Mouse (Mus musculus) MEL (cell line): ENCODE data around the gene Gstm2. TPM values are rescaled to one million over a fixed set of nuclear protein-coding genes. Genes with fewer than 3 reads are reported as not detected.
"Not testable (repeated sequence)": the region's sequence is repeated elsewhere in the genome, so short reads cannot be mapped to it uniquely, and the experiment has no call there.

Experiments used
- DNase-seq: peaks from one replicate; pipeline ENCODE4 v3.0.0; 2011; ENCODE audit warnings: low read depth, low spot score
- H3K27ac ChIP-seq: 2 replicates; pipeline ENCODE4 v1.5.1; 2012; ENCODE audit warnings: low read depth, mild to moderate bottlenecking, control low read depth, low read length, moderate library complexity; ENCODE audit not compliant: control insufficient read depth
- H3K27me3 ChIP-seq, 2 experiments: fragments of 150-350 bp in 1 of 2; sonication (generic) in 1 of 2; 2 replicates each; pipeline ENCODE4 v1.6.1; 2012; ENCODE audit warnings: low read length in 2 of 2, mild to moderate bottlenecking in 2 of 2, improper control_type of control experiment in 1 of 2, moderate library complexity in 1 of 2; ENCODE audit not compliant: insufficient read depth in 2 of 2, control insufficient read depth in 1 of 2
- H3K36me3 ChIP-seq, 2 experiments: 2 replicates each; pipeline ENCODE4 v1.6.1; 2012 to 2014; ENCODE audit warnings: low read length in 2 of 2, improper control_type of control experiment in 1 of 2, inconsistent platforms in 1 of 2, mild to moderate bottlenecking in 1 of 2; ENCODE audit not compliant: insufficient read depth in 2 of 2, control insufficient read depth in 1 of 2
- H3K4me1 ChIP-seq, 2 experiments: fragments of 150-350 bp in 1 of 2; sonication (generic) in 1 of 2; 2 replicates each; pipeline ENCODE4 v1.6.1; 2012; ENCODE audit warnings: low read length in 2 of 2, improper control_type of control experiment in 1 of 2, mild to moderate bottlenecking in 1 of 2; ENCODE audit not compliant: insufficient read depth in 2 of 2, control insufficient read depth in 1 of 2
- H3K4me3 ChIP-seq, 2 experiments: fragments of 150-350 bp in 1 of 2; sonication (generic) in 1 of 2; 2 replicates each; pipeline ENCODE4 v1.5.1; 2012; ENCODE audit warnings: low read depth in 2 of 2, low read length in 2 of 2, mild to moderate bottlenecking in 2 of 2, moderate library complexity in 2 of 2, control low read depth in 1 of 2, improper control_type of control experiment in 1 of 2; ENCODE audit not compliant: control insufficient read depth in 1 of 2, insufficient read depth in 1 of 2
- H3K79me2 ChIP-seq: 2 replicates; pipeline ENCODE4 v1.6.1; 2012; ENCODE audit warnings: mild to moderate bottlenecking, low read length, moderate library complexity; ENCODE audit not compliant: control insufficient read depth, poor library complexity, insufficient read depth
- H3K9ac ChIP-seq: 2 replicates; pipeline ENCODE4 v1.6.1; 2012; ENCODE audit warnings: low read depth, mild to moderate bottlenecking, control low read depth, low read length, moderate library complexity; ENCODE audit not compliant: control insufficient read depth, poor library complexity, severe bottlenecking
- H3K9me3 ChIP-seq: fragments of 150-350 bp; sonication (generic); replicated peaks from 2 replicates; pipeline ENCODE4 v1.6.1; 2012; ENCODE audit warnings: mild to moderate bottlenecking, low read length, improper control_type of control experiment, moderate library complexity; ENCODE audit not compliant: insufficient read depth
- BHLHE40 ChIP-seq: IDR thresholded peaks from 2 replicates; pipeline ENCODE4 v1.6.1; 2012; ENCODE audit warnings: low read depth, mild to moderate bottlenecking, inconsistent platforms, low read length, improper control_type of control experiment, borderline replicate concordance
- CTCF ChIP-seq, 3 experiments: IDR thresholded peaks in 2 of 3; conservative IDR thresholded peaks in 1 of 3; 2 replicates each; pipeline ENCODE4 v1.5.1; 2011 to 2012; ENCODE audit warnings: low read length in 3 of 3, low read depth in 2 of 3, mild to moderate bottlenecking in 2 of 3, improper control_type of control experiment in 1 of 3, inconsistent platforms in 1 of 3, mixed read lengths in 1 of 3, moderate library complexity in 1 of 3; ENCODE audit not compliant: control insufficient read depth in 1 of 3, insufficient read depth in 1 of 3, poor library complexity in 1 of 3, severe bottlenecking in 1 of 3
- ELF1 ChIP-seq: IDR thresholded peaks from 2 replicates; pipeline ENCODE4 v1.6.1; 2014; ENCODE audit warnings: low read depth, mild to moderate bottlenecking, inconsistent platforms, low read length, improper control_type of control experiment, moderate library complexity
- ETS1 ChIP-seq: IDR thresholded peaks from 2 replicates; pipeline ENCODE4 v1.6.1; 2012; ENCODE audit warnings: low read depth, mild to moderate bottlenecking, inconsistent platforms, low read length, improper control_type of control experiment, moderate library complexity
- GATA1 ChIP-seq: IDR thresholded peaks from 2 replicates; pipeline ENCODE4 v1.6.1; 2011; ENCODE audit warnings: low read depth, low read length, improper control_type of control experiment
- KAT2A ChIP-seq: conservative IDR thresholded peaks from 2 replicates; pipeline ENCODE4 v1.6.1; 2012; ENCODE audit warnings: low read depth, low read length, improper control_type of control experiment, inconsistent platforms
- MAFK ChIP-seq: IDR thresholded peaks from 2 replicates; pipeline ENCODE4 v1.6.1; 2011; ENCODE audit warnings: low read depth, mild to moderate bottlenecking, low read length, improper control_type of control experiment, borderline replicate concordance
- MAZ ChIP-seq: IDR thresholded peaks from 2 replicates; pipeline ENCODE4 v1.6.1; 2012; ENCODE audit warnings: low read depth, mild to moderate bottlenecking, inconsistent platforms, low read length, improper control_type of control experiment
- MXI1 ChIP-seq: IDR thresholded peaks from 2 replicates; pipeline ENCODE4 v1.6.1; 2011; ENCODE audit warnings: mild to moderate bottlenecking, low read depth, low read length, improper control_type of control experiment
- POLR2A ChIP-seq, 2 experiments: IDR thresholded peaks; 2 replicates each; pipeline ENCODE4 v1.6.1; 2011 to 2012; ENCODE audit warnings: low read length in 2 of 2, mild to moderate bottlenecking in 2 of 2, control low read depth in 1 of 2, improper control_type of control experiment in 1 of 2, low read depth in 1 of 2, moderate library complexity in 1 of 2; ENCODE audit not compliant: control insufficient read depth in 1 of 2, insufficient read depth in 1 of 2, poor library complexity in 1 of 2
- POLR2AphosphoS2 ChIP-seq: IDR thresholded peaks from 2 replicates; pipeline ENCODE4 v1.6.1; 2011; ENCODE audit warnings: low read length, improper control_type of control experiment
- POLR2AphosphoS5 ChIP-seq: IDR thresholded peaks from 2 replicates; pipeline ENCODE4 v1.6.1; 2012; ENCODE audit warnings: low read depth, borderline replicate concordance, mild to moderate bottlenecking, inconsistent platforms, low read length, moderate library complexity, mixed read lengths
- RAD21 ChIP-seq: IDR thresholded peaks from 2 replicates; pipeline ENCODE4 v1.6.1; 2011; ENCODE audit warnings: mild to moderate bottlenecking, low read depth, low read length, improper control_type of control experiment
- RCOR1 ChIP-seq: IDR thresholded peaks from 2 replicates; pipeline ENCODE4 v1.6.1; 2012; ENCODE audit warnings: low read depth, mild to moderate bottlenecking, inconsistent platforms, low read length, improper control_type of control experiment
- SIN3A ChIP-seq: IDR thresholded peaks from 2 replicates; pipeline ENCODE4 v1.6.1; 2012; ENCODE audit warnings: low read length, improper control_type of control experiment, inconsistent platforms
- SMC3 ChIP-seq: IDR thresholded peaks from 2 replicates; pipeline ENCODE4 v1.6.1; 2011; ENCODE audit warnings: low read depth, low read length, improper control_type of control experiment
- TBP ChIP-seq: IDR thresholded peaks from 2 replicates; pipeline ENCODE4 v1.8.0; 2011; ENCODE audit warnings: low read depth, low read length, improper control_type of control experiment
- USF1 ChIP-seq: IDR thresholded peaks from 2 replicates; pipeline ENCODE4 v1.6.1; 2014; ENCODE audit warnings: low read depth, mild to moderate bottlenecking, inconsistent platforms, low read length, improper control_type of control experiment, moderate library complexity
- USF2 ChIP-seq, 2 experiments: IDR thresholded peaks; 2 replicates each; pipeline ENCODE4 v1.6.1; 2011 to 2012; ENCODE audit warnings: improper control_type of control experiment in 2 of 2, low read length in 2 of 2, borderline replicate concordance in 1 of 2, inconsistent platforms in 1 of 2, low read depth in 1 of 2, mild to moderate bottlenecking in 1 of 2; ENCODE audit not compliant: insufficient read depth in 1 of 2
- ZC3H11A ChIP-seq: IDR thresholded peaks from 2 replicates; pipeline ENCODE4 v1.6.1; 2012; ENCODE audit warnings: low read depth, mild to moderate bottlenecking, inconsistent platforms, low read length, improper control_type of control experiment
- ZKSCAN1 ChIP-seq: IDR thresholded peaks from 2 replicates; pipeline ENCODE4 v1.6.1; 2012; ENCODE audit warnings: low read depth, mild to moderate bottlenecking, inconsistent platforms, low read length, improper control_type of control experiment, moderate library complexity
- polyA plus RNA-seq, 2 experiments: library from polyadenylated mRNA; stranded (reverse) in 1 of 2; unstranded in 1 of 2; fragments of >175 nt in 1 of 2; fragments of >200 nt in 1 of 2; gene quantifications; 2 replicates each; pipeline versions ENCODE4 v1.2.1 to v1.2.4; 2012; ENCODE audit warnings: low replicate concordance in 2 of 2, low read depth in 1 of 2; ENCODE audit not compliant: insufficient read length in 2 of 2, insufficient read depth in 1 of 2, missing spikeins in 1 of 2
- total RNA-seq: library from RNA; depleted of rRNA; stranded (reverse); fragments of 300-350 nt; gene quantifications from 2 replicates; pipeline ENCODE4 v1.2.3, GENCODE M21; 2012

Gene Gstm2
- total and polyA plus RNA-seq, 3 experiments, result not detected

- not testable (repeated sequence) for H3K4me1 ChIP-seq, H3K4me3 ChIP-seq, H3K79me2 ChIP-seq, H3K36me3 ChIP-seq, DNase-seq, H3K27me3 ChIP-seq, H3K9me3 ChIP-seq, H3K9ac ChIP-seq, H3K27ac ChIP-seq
These were observed 33.0 kb upstream of the Gstm2 start for GRCm38 (mm10) chr3:108019226-108019625.

DNA sequence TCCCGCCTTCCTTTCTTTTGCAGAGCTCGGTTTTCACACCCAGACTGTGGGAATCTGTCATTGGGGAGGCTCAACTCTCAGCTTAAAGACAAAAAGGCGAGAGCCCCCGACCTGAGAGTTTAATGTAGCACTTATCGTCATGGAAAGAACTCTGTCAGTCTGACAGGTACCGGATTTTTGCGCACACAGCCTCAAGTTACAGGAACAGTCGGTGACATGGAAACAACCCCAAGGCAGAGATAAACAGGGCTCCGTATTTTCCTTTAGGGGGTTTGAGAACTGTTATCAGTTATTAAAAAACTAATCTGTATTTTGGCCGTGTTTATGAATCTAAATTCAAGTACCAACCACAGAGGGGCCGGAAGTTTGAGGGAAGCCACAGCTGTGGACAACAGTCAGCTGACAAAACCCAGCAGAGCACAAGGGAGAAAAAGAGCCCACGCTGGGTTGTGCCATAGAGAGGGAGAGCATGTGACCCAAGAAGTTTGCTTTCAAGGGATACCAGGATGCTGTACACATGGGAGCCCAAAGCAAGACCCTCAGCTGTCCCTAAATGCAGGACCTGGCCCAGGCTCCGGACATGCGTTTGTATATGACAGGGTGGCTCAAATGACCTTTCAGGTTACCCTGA, 32.1 kb upstream of the Gstm2 start:
- Histone ChIP-seq H3K27me3 (0 out of 4 replicates have a peak, but pooled peaks cover 0 to 5% of the 10 kb centered on the region in 2 experiments), H3K9ac (peak overlapping the region; percentile 51)
- DNase-seq, result no peak

DNA sequence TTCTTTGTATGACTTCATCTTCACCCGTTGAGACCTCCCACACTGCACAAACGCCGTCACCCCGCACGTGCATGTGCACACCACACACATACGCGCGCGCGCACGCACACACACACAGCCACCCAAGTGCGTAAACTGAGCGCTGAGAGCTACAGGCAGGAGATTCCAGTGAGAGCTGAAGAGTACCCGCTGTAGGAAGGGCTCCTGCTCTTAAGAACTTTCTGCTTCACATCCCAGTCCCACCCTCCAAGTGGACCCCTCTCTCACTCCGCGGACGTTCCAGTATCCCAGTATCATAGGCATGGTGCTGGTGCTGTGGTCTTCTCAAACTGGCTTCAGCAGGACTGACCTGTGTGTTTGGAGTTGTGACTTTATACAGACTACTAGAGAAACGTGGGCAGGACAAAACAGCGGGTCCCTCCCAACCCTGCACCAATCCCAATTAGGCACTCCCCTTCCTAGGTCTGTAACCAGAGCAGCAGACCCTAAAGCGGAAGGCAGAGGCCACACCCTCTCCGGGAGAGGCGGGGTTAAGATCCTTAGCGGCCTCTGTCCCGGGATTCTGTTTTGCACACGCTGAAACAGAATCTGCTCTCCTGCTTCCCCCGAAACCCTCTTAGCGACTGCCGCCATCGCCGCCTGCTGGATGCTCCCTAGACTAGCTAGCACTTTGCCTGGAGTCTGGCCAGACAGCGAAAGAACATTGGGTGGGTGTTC, 31.4 kb upstream of the Gstm2 start, which contains the start of gene Gstm1:
Gstm1 (minus strand) TSS at position 501 of the 717 bp plus-strand sequence.
- no peaks in the 10 kb centered on the region for H3K9me3 ChIP-seq
- H3K4me1 ChIP-seq, result peaks cover 0 to 18% of the 10 kb centered on the region in 2 experiments; a peak in 2 of 4 replicates
- H3K27ac ChIP-seq, result no peak within 1 kb of the TSS
- TF ChIP-seq ELF1 (0 out of 2 replicates have a peak, but pooled peaks have one; percentile 24), POLR2AphosphoS2 (no peak), ZKSCAN1 (no peak), POLR2A (IDR thresholded peaks at IDR 0.05; ENCODE audit: control insufficient read depth in 1 of 2, insufficient read depth in 1 of 2, low read depth in 1 of 2, low read length in 2 of 2, poor library complexity in 1 of 2) (peak in 1 of 2 experiments; percentile 36; a peak in 1 of 4 replicates), BHLHE40 (peak; percentile 43; the same call in 1 of the 2 replicates), POLR2AphosphoS5 (no peak), SMC3 (peak; percentile 74), SIN3A (peak; percentile 63), CTCF (IDR thresholded peaks at IDR 0.05 in 2 of 3, conservative IDR thresholded peaks at IDR 0.05 in 1 of 3; ENCODE audit: control insufficient read depth in 1 of 3, insufficient read depth in 1 of 3, low read depth in 2 of 3, low read length in 3 of 3, poor library complexity in 1 of 3, severe bottlenecking in 1 of 3) (peak; percentile 60 to 82 (median 81)), RAD21 (peak; percentile 50), RCOR1 (no peak), TBP (0 out of 2 replicates have a peak, but pooled peaks have one; percentile 23)
- H3K4me3 ChIP-seq, result peak within 1 kb of the TSS; percentile 43 to 48
- peak within 1 kb of the TSS; percentile 51 for H3K9ac ChIP-seq
- peaks cover 0 to 3% of the 10 kb centered on the region in 2 experiments; a peak in 1 of 4 replicates for H3K36me3 ChIP-seq
- 0 out of 4 replicates have a peak, but pooled peaks cover 0 to 3% of the 10 kb centered on the region in 2 experiments for H3K27me3 ChIP-seq
- no peaks in the 10 kb centered on the region for H3K79me2 ChIP-seq
- DNase-seq, result peak; percentile 94

More for the DNA sequence above, 32.1 kb upstream of the Gstm2 start:
- peaks cover 0 to 15% of the 10 kb centered on the region in 2 experiments; a peak in 2 of 4 replicates for H3K4me1 ChIP-seq
- peak overlapping the region; percentile 43 to 48 for H3K4me3 ChIP-seq
- peaks cover 0 to 3% of the 10 kb centered on the region in 2 experiments; a peak in 1 of 4 replicates for H3K36me3 ChIP-seq
- no peaks in the 10 kb centered on the region for H3K9me3 ChIP-seq
- H3K79me2 ChIP-seq, result no peaks in the 10 kb centered on the region
- no peak overlapping the region for H3K27ac ChIP-seq
- no peak for TF ChIP-seq MAZ
- peak; percentile 2; the same call in 1 of the 2 replicates for TF ChIP-seq SIN3A
- TF ChIP-seq MXI1, result no peak
- no peak for TF ChIP-seq ZKSCAN1
- 0 out of 2 replicates have a peak, but pooled peaks have one; percentile 23 for TF ChIP-seq USF1
- TF ChIP-seq ETS1, result peak; percentile 45; the same call in 1 of the 2 replicates
- no peak for TF ChIP-seq CTCF (IDR thresholded peaks at IDR 0.05 in 2 of 3, conservative IDR thresholded peaks at IDR 0.05 in 1 of 3; ENCODE audit: control insufficient read depth in 1 of 3, insufficient read depth in 1 of 3, low read depth in 2 of 3, low read length in 3 of 3, poor library complexity in 1 of 3, severe bottlenecking in 1 of 3)
- TF ChIP-seq GATA1, result no peak
- no peak for TF ChIP-seq MAFK
- no peak for TF ChIP-seq ZC3H11A
- TF ChIP-seq USF2 (IDR thresholded peaks at IDR 0.05; ENCODE audit: borderline replicate concordance in 1 of 2, insufficient read depth in 1 of 2, low read depth in 1 of 2, low read length in 2 of 2), result no peak
- peak; percentile 28; the same call in 1 of the 2 replicates for TF ChIP-seq RCOR1
- no peak for TF ChIP-seq KAT2A
